Mouse (Mus musculus): ENCODE measurements around the gene Gm6309.
"Not testable (repeated sequence)": the region's sequence is repeated elsewhere in the genome, so short reads cannot be mapped to it uniquely, and the experiment has no call there.

The Gm6309 gene

GRCm38 (mm10) chr5:146170621-146171020 is at the start of gene Gm6309:
Gene Gm6309 (minus strand): TSS chr5:146170721.
- DNase-seq: not testable (repeated sequence)

DNA sequence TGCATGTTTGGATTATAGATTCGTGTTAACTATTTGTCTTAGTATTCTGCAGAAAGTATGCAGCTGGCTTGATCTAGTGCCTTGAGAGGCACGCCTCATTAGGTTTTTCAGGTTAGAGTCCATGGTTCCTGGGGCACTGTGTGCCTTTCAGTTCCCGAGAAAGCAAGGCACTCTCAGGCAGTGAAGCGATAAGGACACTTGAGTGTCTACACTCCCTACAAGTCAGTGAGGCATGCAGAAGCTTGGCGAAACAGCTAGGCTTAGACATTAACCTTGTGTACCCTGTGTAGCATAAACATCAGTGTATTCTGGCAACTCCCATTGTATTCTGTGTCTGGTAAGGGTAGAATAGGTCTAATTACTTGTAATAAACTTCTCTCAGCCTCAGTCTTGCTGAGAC is 35.0 kb upstream of the Gm6309 start:
- DNase-seq: peak; percentile 66

DNA sequence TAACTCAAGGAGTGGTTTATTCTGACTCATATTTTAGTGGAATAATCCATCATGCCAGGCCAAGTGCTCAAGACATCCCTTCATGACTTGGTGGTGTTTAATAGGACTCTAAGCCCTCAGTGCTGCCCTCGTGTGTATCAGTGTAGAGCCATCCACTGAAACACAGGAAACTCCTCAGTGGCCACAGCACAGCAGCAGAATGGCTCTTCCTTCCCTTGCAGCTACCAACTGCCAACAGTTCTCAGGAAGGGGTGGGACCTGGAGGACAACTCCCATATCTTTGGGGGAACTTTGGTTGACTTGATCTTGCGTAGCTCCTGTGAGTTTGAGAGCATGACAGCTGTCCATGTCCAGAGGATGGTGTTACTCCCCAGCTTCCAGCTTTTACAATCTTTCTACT is 33.4 kb upstream of the Gm6309 start:
- no peak for DNase-seq

DNA sequence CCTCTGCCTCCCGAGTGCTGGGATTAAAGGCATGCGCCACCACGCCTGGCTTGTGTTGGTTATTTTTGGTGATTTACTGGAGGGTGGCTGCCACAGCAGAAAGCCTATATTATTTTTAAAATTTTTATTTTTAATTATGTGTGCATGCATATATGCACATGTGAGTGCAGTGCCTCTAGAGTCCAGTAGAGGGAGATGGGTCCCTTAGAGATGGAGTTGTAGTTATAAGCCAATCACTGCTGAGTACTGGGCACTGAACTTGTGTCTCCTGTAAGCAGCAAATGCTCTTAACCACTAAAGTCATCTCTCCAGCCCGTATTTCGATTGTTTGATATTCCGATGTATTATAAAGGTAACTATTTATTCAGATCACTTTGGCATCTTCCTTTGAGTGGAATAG is 30.1 kb upstream of the Gm6309 start:
- no peak for DNase-seq

GRCm38 (mm10) chr5:146199540-146199939 is 29.0 kb upstream of the Gm6309 start:
- no peak for DNase-seq

DNA sequence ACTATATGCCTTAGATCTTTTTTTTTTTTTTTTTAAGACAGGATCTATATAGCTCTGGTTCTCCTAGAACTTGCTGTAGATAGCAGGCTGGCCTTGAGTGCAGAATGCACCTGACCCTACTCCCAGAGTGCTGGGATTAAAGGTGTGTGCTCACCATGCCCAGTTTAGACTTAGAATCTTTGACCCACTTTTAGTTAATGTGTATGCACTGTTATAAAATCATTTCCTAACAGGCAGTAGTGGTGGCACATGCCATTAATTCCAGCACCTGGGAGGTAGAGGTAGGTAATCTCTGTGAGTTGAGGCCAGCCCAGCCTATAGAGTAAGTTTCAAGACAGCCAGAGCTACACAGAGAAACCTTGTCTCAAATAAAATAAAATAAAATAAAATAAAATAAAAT is 28.6 kb upstream of the Gm6309 start:
- peak; percentile 29 for DNase-seq

- no peak for DNase-seq
Observed at GRCm38 (mm10) chr5:146193360-146193759, 22.8 kb upstream of the Gm6309 start.

GRCm38 (mm10) chr5:146190501-146191269 is 20.2 kb upstream of the Gm6309 start:
- DNase-seq: no peak

DNA sequence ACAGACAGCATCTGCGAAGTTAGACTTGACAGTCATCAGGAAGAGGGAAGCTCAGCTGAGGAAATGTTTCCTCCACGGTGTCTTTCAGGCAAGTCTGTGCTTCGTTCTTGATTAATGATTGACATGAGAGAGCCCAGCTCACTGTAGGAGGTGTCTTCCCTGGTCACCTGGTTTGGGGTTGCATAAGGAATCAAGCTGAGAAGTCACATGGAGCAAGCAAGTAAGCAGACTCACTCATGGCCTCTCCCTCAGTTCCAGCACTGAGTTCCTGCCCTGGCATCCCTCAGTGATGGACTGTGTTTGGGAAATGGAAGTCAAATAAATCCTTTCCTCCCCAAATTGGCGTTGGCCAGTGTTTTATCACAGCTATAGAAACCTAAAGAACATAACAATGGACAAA is 19.6 kb upstream of the Gm6309 start:
- no peak for DNase-seq

DNA sequence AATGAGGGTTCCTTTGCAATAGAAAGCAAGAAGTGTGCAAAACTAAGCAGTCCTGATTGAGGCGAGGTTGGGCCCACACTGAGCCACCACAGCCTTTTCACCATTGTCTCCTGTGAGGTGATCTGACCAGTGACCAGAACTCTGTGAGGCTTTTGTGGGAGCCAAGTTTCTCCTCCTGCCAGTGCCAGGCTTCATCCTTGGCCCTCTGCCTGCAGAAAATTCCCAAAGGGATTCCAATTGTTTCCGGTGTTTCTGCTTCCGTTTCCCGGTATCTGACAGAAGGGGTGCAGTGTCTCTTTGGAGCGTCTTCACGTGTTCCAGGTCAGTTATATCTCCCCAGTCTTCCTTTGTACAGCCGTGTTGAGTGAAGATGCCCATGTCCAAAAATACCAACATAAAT is 18.2 kb upstream of the Gm6309 start:
- DNase-seq: no peak

DNA sequence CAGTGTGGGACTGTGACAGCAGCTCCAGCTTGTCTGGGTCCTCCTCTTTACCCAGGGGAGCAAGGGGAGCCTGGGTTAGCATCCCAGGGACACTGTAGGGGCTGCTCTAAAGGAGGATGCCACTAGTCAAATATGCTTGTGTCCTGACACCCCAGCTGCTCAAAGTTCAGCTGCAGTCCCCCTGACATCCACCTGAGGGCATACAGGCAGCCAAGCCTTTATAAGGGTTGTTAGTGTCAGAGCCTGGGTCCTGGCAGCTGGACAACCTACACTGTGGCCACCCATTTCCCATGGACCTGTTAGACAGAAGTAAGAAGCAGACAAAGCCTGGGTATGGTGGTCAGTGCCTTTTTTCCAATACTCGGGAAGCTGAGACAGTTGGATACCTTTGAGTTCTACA is 17.6 kb upstream of the Gm6309 start:
- peak; percentile 26 for DNase-seq

DNA sequence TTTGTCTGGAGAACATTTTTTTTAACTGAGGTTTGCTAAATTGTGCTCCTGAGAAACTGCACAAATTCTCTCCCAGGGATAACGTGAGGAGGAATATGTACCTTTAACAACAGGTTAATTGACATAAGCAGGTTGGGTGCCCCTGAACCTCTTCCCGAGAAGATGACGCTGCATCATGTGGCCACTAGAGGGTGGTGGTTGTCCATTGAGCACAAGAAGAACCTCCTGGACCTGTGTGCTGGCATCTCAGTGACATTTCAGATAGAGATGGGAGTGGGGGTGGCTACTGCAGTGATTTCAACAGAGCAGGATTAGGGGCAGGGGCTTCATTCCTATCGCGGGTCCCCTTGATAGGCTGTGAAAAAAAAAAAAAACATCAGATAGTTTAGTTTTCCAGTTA is 16.9 kb upstream of the Gm6309 start:
- DNase-seq: peak; percentile 80

DNA sequence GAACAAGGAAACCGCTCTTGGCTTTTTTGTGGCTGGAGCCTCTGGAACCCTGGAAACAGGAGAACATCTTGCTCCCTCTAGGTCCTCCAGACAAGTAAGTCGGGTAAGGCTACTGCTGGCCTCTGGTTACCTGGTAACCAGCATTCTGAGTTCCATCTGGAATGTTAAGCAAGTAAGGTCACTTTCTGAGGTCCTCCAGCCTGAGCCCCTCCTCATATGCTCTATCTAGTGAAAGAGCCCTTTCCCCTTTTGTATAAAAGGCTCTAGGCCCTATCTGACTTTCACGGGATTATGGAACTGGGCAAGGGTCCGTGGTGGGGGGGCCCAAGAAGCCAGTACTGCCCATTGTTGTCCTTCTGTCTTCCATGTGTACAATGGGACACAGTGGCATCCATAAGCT is 14.7 kb upstream of the Gm6309 start, which contains the start of gene 1700001J03Rik:
TSS of gene 1700001J03Rik (minus strand) at position 101 of the 400 bp plus-strand sequence.
- DNase-seq: not testable (repeated sequence)

DNA sequence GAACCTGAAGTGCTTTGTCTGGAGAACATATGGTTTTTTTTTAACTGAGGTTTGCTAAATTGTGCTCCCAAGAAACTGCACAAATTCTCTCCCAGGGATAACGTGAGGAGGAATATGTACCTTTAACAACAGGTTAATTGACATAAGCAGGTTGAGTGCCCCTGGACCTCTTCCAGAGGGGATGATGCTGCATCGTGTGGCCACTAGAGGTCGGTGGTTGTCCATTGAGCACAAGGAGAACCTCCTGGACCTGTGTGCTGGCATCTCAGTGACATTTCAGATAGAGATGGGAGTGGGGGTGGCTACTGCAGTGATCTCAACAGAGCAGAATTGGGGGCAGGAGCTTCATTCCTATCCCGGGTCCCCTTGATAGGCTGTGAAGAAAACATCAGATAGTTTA is 2.2 kb upstream of the Gm6309 start:
- peak; percentile 57 for DNase-seq

DNA sequence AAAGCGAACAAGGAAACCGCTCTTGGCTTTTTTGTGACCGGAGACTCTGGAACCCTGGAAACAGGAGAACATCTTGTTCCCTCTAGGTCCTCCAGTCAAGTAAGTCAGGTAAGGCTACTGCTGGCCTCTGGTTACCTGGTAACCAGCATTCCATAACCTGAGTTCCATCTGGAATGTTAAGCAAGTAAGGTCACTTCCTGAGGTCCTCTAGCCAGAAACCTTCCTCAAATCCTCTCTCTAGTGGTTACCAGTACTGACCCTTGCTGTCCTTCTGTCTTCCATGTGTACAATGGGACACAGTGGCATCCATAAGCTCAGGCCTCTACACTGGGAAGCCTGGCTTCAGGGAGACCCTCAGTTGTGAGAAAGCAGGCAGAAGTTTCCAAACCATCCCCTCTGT is 10.1 kb downstream of the Gm6309 start, which contains the start of gene Gm5565:
TSS of gene Gm5565 (minus strand) at position 101 of the 400 bp plus-strand sequence.
- not testable (repeated sequence) for DNase-seq

GRCm38 (mm10) chr5:146158326-146158725 is 12.2 kb downstream of the Gm6309 start:
- not testable (repeated sequence) for DNase-seq

GRCm38 (mm10) chr5:146150454-146150853 is 20.1 kb downstream of the Gm6309 start:
- DNase-seq: no peak

DNA sequence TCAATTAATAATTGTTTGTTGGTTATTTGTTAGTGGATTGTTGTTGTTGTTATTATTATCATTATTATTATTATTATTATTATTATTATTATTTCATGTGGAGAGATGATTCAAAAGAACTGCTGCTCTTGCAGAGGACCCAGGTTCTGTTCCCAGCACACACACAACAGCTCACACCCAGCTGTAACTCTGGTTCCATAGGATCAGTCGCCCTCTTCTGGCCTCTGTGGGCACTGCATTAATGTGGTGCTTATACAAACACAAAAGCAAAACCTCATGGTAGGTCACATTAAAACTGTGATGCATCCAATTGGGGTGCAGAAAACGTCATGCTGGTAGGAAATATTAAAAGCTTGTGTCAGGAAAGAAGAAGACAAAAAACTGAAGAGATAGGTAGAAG is 22.6 kb downstream of the Gm6309 start:
- no peak for DNase-seq

Data from kidney, postnatal 10 days (tissue).